Mouse (Mus musculus): ENCODE data around the gene Vps53. TPM values are rescaled to one million over a fixed set of nuclear protein-coding genes. Genes with fewer than 3 reads are reported as not detected.

The Vps53 gene
- total RNA-seq, 2 experiments from 2014 or later, result 20.8 to 23.6 TPM

- DNase-seq (ENCODE audit: low spot score), result no peak
Observed at GRCm38 (mm10) chr11:76059971-76060370, 119.5 kb downstream of the Vps53 start.

DNA sequence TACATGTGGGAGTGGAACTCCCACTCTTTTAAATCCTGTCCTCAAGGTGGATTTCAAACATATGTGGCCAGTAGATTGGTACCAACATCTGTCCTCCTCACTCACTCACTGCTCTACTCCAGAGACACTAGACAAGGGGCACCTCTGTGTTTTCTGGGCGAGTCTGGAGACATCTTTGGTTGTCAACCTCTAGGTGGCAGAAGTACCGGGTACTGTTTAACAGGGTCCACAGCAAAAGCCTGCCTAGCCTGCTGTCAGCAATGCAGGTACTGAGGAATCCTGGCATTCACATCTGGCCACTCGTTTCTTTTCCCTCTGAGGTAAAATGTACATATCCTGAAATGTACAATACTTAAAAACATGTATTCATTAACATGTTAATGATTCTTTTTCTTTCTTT, 123.0 kb downstream of the Vps53 start:
- no peak for DNase-seq (ENCODE audit: low spot score)

GRCm38 (mm10) chr11:76052496-76052895, 127.0 kb downstream of the Vps53 start:
- no peak for DNase-seq (ENCODE audit: low spot score)

DNA sequence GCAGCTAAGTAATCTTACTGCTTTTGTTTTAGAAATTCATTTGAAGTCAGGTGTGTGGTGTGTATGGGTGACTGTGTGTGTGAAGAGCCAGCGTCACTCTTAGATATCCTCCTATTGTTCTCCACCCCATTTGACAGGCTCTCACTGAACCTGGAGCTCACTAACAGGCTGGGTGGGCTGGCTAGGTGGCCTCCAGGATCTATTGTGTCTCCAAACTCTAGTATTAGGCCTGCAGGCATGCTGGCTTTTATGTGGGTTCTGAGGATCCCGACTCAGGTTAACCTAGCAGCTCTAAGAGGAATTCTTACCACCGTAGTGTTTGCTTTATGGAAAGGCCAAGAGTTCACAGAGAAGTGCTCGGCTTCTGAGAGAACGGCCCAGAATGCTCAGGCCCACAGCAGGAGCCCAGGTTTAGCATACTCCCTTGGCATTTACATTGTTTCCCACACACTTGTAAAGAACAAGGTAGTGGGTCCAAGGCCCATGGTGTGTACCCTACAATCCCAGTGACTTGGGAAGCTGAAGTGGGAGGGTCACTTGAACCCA, 128.4 kb downstream of the Vps53 start:
- no peak for DNase-seq (ENCODE audit: low spot score)

DNA sequence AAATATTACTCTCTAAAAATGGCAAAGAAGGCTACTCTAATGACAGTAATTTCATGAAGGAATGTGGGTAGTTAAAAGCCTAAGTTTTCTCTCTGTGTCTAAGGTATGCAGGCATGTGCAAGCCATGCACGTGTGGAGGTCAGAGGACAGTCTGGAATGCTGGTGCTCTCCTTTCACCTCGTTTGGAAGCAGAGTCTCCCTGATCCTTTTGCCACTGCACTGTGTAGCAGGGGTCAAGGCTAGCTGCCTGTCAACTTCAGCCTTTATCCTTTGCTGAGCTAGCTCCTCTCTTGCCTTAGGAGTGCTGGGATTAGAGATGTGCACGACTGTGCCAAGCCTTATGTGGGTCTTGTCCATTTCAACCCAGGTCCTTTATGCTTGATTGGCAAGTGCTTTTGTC, 128.9 kb downstream of the Vps53 start:
- DNase-seq (ENCODE audit: low spot score), result no peak

GRCm38 (mm10) chr11:76045367-76045766, 134.1 kb downstream of the Vps53 start:
- no peak for DNase-seq (ENCODE audit: low spot score)

- DNase-seq (ENCODE audit: low spot score), result no peak
Observed at GRCm38 (mm10) chr11:76044468-76044867, 135.0 kb downstream of the Vps53 start.

GRCm38 (mm10) chr11:76042882-76043281, 136.6 kb downstream of the Vps53 start:
- peak; percentile 50 for DNase-seq (ENCODE audit: low spot score)

- DNase-seq (ENCODE audit: low spot score), result no peak
Observed at GRCm38 (mm10) chr11:76042041-76042638, 137.3 kb downstream of the Vps53 start.

DNA sequence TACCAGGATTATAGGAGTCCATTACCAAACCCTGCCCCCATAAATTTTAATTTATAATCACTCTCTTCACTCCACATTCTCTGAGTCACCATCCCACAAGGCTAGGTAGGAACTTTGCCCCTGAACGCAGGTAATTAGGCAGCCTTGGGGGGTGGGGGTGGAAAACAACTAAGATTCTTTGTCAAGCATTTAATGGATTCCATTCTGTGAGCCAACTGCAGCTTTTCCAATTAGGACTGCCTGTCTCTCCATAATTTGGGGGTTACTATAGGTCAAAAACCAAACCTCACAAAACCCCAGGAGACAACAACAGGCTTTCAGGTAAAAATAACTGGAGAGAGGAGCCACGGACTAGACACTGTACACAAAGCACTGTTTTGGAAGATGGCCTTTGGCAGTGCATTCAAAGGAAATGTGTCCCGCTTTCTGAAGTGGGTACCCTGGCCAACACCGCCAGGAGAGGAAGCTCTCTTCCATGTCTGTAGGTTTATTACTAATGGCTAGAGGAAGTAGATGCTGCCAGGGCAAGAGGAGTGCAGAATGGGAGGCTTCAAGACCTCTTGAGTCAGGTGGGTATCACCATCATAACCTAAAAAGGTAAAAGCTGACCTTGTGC, 138.6 kb downstream of the Vps53 start:
- no peak for DNase-seq (ENCODE audit: low spot score)

DNA sequence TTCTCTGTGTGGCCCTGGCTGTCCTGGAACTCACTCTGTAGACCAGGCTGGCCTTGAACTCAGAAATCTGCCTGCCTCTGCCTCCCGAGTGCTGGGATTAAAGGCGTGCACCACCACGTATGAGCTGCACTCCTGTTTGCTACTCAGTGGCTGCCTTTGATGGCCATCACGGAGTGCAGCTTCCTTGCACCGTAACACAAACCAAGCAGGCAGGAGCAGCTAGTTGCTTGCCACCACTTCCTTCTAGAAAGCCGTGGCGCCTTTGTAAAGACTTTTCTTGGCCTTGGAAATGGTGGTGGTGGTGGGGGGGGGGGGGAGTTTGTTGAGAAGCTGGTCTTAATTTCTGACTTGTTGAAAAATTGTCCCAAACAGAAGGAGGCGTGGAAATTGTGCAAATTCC, 139.3 kb downstream of the Vps53 start:
- no peak for DNase-seq (ENCODE audit: low spot score)

DNA sequence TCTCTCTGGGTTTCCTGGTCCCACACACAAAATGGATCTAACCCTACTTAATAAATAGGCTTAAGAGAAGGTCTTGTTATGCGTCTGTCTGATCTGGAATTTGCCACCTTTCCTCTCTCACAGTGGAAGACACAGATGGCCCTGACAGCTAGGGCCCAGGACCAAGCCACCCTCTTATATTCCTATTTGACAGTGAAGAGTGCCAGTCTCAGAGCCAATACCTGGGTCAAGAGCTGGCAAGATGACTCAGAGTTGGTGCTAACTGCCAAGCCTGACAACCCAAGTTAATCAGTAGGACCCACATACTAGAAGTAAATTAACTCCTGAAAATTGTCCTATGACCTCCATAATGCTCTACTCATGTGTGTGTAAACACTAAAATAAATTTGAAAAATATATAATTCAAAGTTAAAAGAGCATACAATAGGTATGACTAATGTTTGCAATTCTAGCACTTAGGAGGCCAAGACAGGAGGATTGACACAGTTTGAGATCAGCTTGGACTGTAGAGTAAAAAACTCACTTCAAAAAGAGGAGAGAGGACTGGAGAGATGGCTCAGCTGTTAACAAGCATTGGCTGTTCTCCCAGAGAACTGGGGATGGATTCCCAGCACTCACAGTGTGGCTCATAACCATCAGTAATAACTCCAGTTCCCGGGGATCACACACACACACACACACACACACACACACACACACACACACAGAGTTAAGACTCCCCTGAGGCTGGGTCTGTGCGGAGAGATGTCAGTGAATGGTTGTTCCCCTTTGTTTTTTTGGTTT, 140.0 kb downstream of the Vps53 start:
- DNase-seq (ENCODE audit: low spot score), result no peak

DNA sequence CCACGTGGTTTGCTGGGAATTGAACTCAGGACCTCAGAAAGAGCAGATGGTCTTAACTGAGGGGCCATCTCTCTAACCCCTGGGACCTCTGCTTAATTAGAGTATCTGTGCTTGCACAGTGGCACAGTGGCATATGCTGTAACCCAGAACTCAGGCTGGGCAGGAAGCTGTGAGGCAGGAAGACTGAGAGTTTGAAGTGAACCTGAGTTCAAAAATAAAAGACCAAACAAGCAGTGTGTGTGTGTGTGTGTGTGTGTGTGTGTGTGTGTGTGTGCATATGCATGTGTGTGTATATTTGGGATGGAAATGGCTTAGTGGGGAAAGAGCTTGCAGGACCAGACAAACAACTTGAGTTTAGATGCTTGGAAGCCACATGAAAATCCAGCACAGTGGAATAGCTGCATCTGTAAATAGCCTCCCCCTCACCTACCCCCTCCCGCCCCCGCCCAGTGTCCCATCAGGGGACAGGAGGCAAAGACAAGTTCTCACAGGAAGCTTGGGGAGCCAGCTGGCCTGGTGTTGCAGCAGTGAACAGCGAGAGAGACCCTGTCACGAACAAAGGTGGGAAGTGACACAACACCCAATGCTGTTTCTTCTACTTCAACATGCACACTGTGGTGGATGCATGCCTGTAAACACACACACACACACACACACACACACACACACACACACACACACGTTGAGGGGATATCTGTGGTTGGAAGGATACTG, 141.7 kb downstream of the Vps53 start:
- DNase-seq (ENCODE audit: low spot score), result no peak

- DNase-seq (ENCODE audit: low spot score), result no peak
Observed at GRCm38 (mm10) chr11:76035182-76035581, 144.3 kb downstream of the Vps53 start.

GRCm38 (mm10) chr11:76033836-76034235, 145.6 kb downstream of the Vps53 start:
- DNase-seq (ENCODE audit: low spot score), result no peak

GRCm38 (mm10) chr11:76033359-76033758, 146.1 kb downstream of the Vps53 start:
- no peak for DNase-seq (ENCODE audit: low spot score)

GRCm38 (mm10) chr11:76028072-76028465, 151.4 kb downstream of the Vps53 start:
- DNase-seq (ENCODE audit: low spot score), result no peak

GRCm38 (mm10) chr11:76027139-76028071, 152.0 kb downstream of the Vps53 start, which contains the start of gene Rflnb:
Gene Rflnb, minus strand, starts transcription at chr11:76027782.
- peak; percentile 87 for DNase-seq (ENCODE audit: low spot score)

DNA sequence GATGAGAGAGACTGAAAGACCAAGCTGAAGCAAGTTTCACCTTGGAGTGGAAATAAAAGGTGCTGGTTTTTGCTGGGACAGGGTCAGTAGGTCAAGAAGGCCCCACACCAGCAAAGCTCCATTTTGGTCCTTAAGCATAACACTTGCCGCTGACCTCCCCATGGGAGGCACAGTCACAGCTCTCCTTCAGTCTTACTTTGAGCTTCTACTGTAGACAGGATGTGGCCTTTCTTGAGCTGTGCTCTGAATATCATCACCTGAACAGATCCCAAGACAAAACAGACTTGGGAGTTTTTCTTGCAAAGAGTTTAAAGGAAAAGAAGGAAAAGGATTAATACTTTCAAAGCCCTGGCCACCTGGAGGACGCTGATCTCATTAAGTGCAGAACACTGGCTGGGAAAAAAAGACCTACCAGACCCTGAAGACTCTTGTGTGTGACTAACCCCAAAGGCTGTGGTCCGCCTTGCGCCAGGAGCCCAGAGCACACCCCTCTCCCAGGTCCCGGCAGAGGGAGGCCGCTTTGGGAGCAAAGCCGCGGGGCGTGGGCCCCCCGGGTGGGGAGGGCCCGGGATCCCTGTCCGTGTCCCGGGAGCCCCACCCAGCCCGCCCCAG, 152.8 kb downstream of the Vps53 start:
- no peak for DNase-seq (ENCODE audit: low spot score)

- no peak for DNase-seq (ENCODE audit: low spot score)
Observed at GRCm38 (mm10) chr11:76025080-76025583, 154.3 kb downstream of the Vps53 start.

Data from gastrocnemius, adult 18-20 months (tissue).